Mouse (Mus musculus) gastrocnemius, postnatal 4 days (tissue): ENCODE data around the gene Fibcd1. TPM values are rescaled to one million over a fixed set of nuclear protein-coding genes. Genes with fewer than 3 reads are reported as not detected.

Experiments used
- DNase-seq, 2 experiments: peaks; one replicate each; pipeline ENCODE4 v3.0.0; 2021 to 2022; ENCODE audit warnings: low spot score in 2 of 2, mixed read lengths in 2 of 2
- total RNA-seq, 2 experiments: library from RNA; stranded (reverse); gene quantifications; 2 replicates each; pipeline ENCODE4 v1.2.3; 2021

Gene Fibcd1
- total RNA-seq, 2 experiments from 2014 or later: 0.05 TPM; not detected in 1

DNA sequence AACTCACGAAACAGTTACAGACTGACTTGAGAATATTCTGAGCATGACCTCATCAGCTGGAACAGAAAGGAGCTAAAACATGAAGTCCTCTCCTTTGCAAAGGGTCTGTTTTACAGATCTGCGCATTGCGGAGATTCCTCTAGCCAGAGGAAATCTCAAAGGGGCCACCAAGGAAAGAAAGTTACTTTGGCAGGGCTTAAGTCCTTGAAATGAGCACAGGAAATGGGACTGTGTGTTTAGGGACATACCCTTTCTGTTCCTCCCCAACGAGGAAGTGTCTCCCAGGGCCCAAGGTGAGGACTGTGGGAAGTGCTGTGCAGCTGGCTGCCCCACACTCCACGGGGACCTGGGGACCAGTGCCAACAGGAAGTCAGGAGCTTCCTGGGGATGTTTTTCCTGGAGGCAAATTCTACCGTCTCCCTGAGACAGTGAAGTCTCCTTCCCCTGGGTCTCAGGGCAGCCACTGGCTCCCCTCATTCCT lies 76.1 kb downstream of the Fibcd1 start:
- peak; percentile 38 to 60 for DNase-seq

DNA sequence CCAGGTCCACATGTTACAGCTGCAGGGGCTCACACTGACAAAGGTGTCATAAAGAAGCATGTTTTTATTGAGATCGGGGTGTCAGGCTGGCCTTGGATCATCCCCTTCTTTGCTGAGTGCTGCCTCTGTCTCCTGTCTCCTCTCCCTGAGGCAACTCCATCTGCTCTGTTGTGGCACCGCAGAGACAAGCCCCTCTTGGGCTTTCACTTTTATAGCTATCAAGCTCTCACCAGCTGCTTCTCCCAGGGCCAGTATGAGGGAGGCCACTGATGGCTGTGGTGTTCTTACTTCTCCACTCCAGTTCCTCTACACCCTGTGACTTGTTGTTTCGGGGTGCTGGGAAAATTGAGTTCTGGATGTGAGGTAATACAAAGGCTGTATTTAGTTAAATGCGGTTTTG lies 76.7 kb downstream of the Fibcd1 start:
- DNase-seq: no peak

DNA sequence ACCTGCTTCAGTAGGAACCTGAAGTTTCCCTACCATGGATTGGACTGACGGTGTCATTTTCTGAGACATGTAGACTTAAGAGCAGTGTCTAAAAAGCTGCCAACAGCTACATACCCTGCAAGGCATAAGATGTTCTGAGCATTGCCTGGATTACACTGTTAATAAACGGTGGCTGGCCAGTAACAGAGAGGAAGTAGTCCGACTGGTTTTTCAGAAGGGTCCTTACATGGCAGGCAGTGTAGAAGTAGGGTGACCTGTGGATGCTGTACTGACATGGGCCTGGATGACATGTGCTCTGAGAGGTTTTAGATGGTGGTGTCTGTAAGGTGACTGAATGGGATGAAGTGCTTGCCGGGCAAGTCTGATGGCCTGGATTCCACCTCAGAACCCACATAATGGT lies 78.0 kb downstream of the Fibcd1 start:
- no peak for DNase-seq

DNA sequence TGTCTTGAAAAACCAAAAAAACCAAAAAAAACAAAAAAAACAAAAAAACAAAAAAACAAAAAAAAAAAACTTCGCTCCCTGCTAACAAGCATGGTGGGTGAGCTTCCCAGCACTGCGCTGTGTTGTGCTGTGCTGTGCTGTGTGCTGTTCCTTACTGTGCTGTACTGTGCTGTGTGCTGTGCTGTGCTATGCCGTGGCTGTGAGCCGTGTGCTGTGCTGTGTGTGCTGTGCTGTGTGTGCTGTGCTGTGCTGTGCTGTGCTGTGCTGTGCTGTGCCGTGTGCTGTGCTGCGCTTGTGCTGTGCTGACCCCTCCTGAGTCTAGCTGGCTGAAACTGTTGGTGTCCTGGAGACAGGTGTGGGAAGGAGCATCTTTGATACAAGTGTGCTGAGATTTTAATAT lies 78.7 kb downstream of the Fibcd1 start:
- no peak for DNase-seq

Other genes starting within 250 kb of the Fibcd1 start
- not detected for gene Prdm12, start 206.0 kb downstream of the Fibcd1 start, total RNA-seq
- 10 to 100 TPM; 18.0 to 20.1 TPM for gene Exosc2, start 175.3 kb downstream of the Fibcd1 start, total RNA-seq
- gene Abl1, start 157.6 kb downstream of the Fibcd1 start, total RNA-seq: 10 to 100 TPM; 76.3 to 80.7 TPM
- gene Qrfp, start 35.4 kb downstream of the Fibcd1 start, total RNA-seq: not detected
- under 1 TPM; 0.12 to 0.13 TPM for gene Lamc3, start 41.3 kb upstream of the Fibcd1 start, total RNA-seq
- gene Aif1l, start 104.1 kb upstream of the Fibcd1 start, total RNA-seq: 10 to 100 TPM; 21.6 to 25.8 TPM
- gene Nup214, start 128.4 kb upstream of the Fibcd1 start, total RNA-seq: 10 to 100 TPM; 38.9 to 43.3 TPM
- gene Fam78a, start 238.9 kb upstream of the Fibcd1 start, total RNA-seq: 10 to 100 TPM; 28.7 to 30.0 TPM
- gene Plpp7, start 249.5 kb upstream of the Fibcd1 start, total RNA-seq: 10 to 100 TPM; 71.5 to 76.7 TPM